8 mouse cellular contexts compared by ENCODE assay signal in genomic region chr17:35834696-35835422, GRCm38 (mm10). TPM values are rescaled to one million over a fixed set of nuclear protein-coding genes. Genes with fewer than 3 reads are reported as not detected.
DNase-seq lines count a peak whose midpoint lies in the region; ATAC-seq and TF ChIP-seq lines count a peak whose summit lies in the region.

No protein-coding gene starts in this region.

- H3K27me3 ChIP-seq in heart, adult 2 months (ENCODE audit: control insufficient read depth, insufficient read depth, low read length): no peaks in the 10 kb centered on the region
- no peaks in the 10 kb centered on the region for H3K27me3 ChIP-seq in hindbrain, embryonic 16.5 days (replicated peaks; ENCODE audit: control insufficient read depth, insufficient read depth, low read length)
- H3K27me3 ChIP-seq in midbrain, embryonic 13.5 days: no peaks in the 10 kb centered on the region

- H3K4me2 ChIP-seq in hindbrain, embryonic 16.5 days (ENCODE audit: low read length): peak overlapping the region; percentile 74
- peak overlapping the region; percentile 86 for H3K4me2 ChIP-seq in midbrain, embryonic 13.5 days (replicated peaks)

- no peaks in the 10 kb centered on the region for H3K79me2 ChIP-seq in heart, adult 2 months (replicated peaks; ENCODE audit: control insufficient read depth, insufficient read depth, low read length)

- intact Hi-C loops in heart, adult 2 months (cut with DNase I): loop anchor here (10.0 kb wide), 1 partner anchor 140 kb away; the partner anchor contains the start of gene Gnl1

- no peak overlapping the region for H3K27ac ChIP-seq in heart, adult 2 months
- peak overlapping the region; percentile 16; the same call in 1 of the 2 replicates for H3K27ac ChIP-seq in hindbrain, embryonic 16.5 days (ENCODE audit: low read depth, low read length)
- H3K27ac ChIP-seq in midbrain, embryonic 13.5 days: peak overlapping the region; percentile 25; the same call in 1 of the 2 replicates

- no peaks in the 10 kb centered on the region for H3K9me3 ChIP-seq in hindbrain, embryonic 16.5 days (ENCODE audit: control insufficient read depth, low read length)
- no peaks in the 10 kb centered on the region for H3K9me3 ChIP-seq in midbrain, embryonic 13.5 days

- ATAC-seq in hindbrain, embryonic 16.5 days: no peak
- no peak for ATAC-seq in midbrain, embryonic 13.5 days

- H3K4me3 ChIP-seq in heart, adult 2 months: no peak overlapping the region
- peak overlapping the region; percentile 77 for H3K4me3 ChIP-seq in hindbrain, embryonic 16.5 days (ENCODE audit: low read length)
- H3K4me3 ChIP-seq in midbrain, embryonic 13.5 days (replicated peaks): peak overlapping the region; percentile 94

- 53% methylated on average over 26 of the region's 26 CpGs for WGBS in heart, adult 2 months
- 71% methylated on average over 26 of the region's 26 CpGs for WGBS in hindbrain, embryonic 16.5 days
- 79% methylated on average over 26 of the region's 26 CpGs for WGBS in midbrain, embryonic 13.5 days

- no peak for TF ChIP-seq CTCF in heart, adult 2 months (IDR thresholded peaks at IDR 0.05)

- TF ChIP-seq EP300 in heart, adult 2 months (IDR thresholded peaks at IDR 0.05; ENCODE audit: insufficient read depth, low read depth, low read length): 0 out of 2 replicates have a peak, but pooled peaks have one; percentile 13

- no peak overlapping the region for H3K9ac ChIP-seq in heart, adult 2 months (ENCODE audit: low read depth, low read length)
- H3K9ac ChIP-seq in hindbrain, embryonic 16.5 days (ENCODE audit: low read depth, low read length): peak overlapping the region; percentile 38
- peak overlapping the region; percentile 99 for H3K9ac ChIP-seq in midbrain, embryonic 13.5 days (replicated peaks)

- H3K36me3 ChIP-seq in heart, adult 2 months (ENCODE audit: control insufficient read depth, insufficient read depth, low read length): peaks cover 5% of the 10 kb centered on the region; the same call in 1 of the 2 replicates
- H3K36me3 ChIP-seq in hindbrain, embryonic 16.5 days (ENCODE audit: control insufficient read depth, insufficient read depth, low read length): peaks cover 35% of the 10 kb centered on the region
- H3K36me3 ChIP-seq in midbrain, embryonic 13.5 days: peaks cover 51% of the 10 kb centered on the region

- peak in 1 of 2 experiments; percentile 46 for DNase-seq in heart, adult 2 months
- no peak for DNase-seq in heart, adult 8-10 months (ENCODE audit: low spot score)
- peak; percentile 29 for DNase-seq in urinary bladder, adult 2 months (ENCODE audit: low spot score)
- DNase-seq in urinary bladder, postnatal 36 days (ENCODE audit: low spot score in 2 of 2): no peak
- DNase-seq in thymus, postnatal 10 days (ENCODE audit: low spot score in 2 of 2): no peak
- DNase-seq in spleen, adult 18-20 months: no peak

- TF ChIP-seq POLR2A in heart, adult 2 months (IDR thresholded peaks at IDR 0.05; ENCODE audit: insufficient read depth, low read depth, low read length): 0 out of 2 replicates have a peak, but pooled peaks have one; percentile 18

- H3K4me1 ChIP-seq in heart, adult 2 months (ENCODE audit: control insufficient read depth, insufficient read depth, low read length): peaks cover 9% of the 10 kb centered on the region
- H3K4me1 ChIP-seq in hindbrain, embryonic 16.5 days (ENCODE audit: control insufficient read depth, insufficient read depth, low read depth, low read length): peaks cover 39% of the 10 kb centered on the region
- peaks cover 50% of the 10 kb centered on the region for H3K4me1 ChIP-seq in midbrain, embryonic 13.5 days (replicated peaks)

RNA-seq across cellular contexts. Expression of gene Tubb5, which starts 3.2 kb away (rescaled TPM):
- 10 to 100 TPM; 83.0 to 90.1 TPM for total RNA-seq in heart, adult 2 months (2021)
- polyA plus RNA-seq in heart, adult 2 months (2012; rRNA removed): 108 and 134 TPM in 2 replicates
- total RNA-seq in heart, adult 8-10 months (2022): 10 to 100 TPM; 65.2 to 94.6 (median 72.1) TPM
- 257 TPM in 2 replicates for polyA plus RNA-seq in urinary bladder, adult 2 months (2012; rRNA removed)
- polyA plus RNA-seq in hindbrain, embryonic 16.5 days (2015; fragmentation: Nextera tagmentation; extraction: Ambion mirVana): 1,705 and 1,762 TPM in 2 replicates
- polyA plus RNA-seq in midbrain, embryonic 13.5 days (2015; fragmentation: Nextera tagmentation; extraction: Ambion mirVana): 1,832 and 1,895 TPM in 2 replicates

RNA-seq across cellular contexts. Expression of gene Mdc1, which starts 6.5 kb away (rescaled TPM):
- total RNA-seq in heart, adult 2 months (2021): 10 to 100 TPM; 13.2 to 13.3 TPM
- polyA plus RNA-seq in heart, adult 2 months (2012; rRNA removed): 4.2 and 8.3 TPM in 2 replicates
- 10 to 100 TPM; 11.5 to 12.8 (median 12.0) TPM for total RNA-seq in heart, adult 8-10 months (2022)
- 10.4 and 14.2 TPM in 2 replicates for polyA plus RNA-seq in urinary bladder, adult 2 months (2012; rRNA removed)
- 9.3 and 11.2 TPM in 2 replicates for polyA plus RNA-seq in hindbrain, embryonic 16.5 days (2015; fragmentation: Nextera tagmentation; extraction: Ambion mirVana)
- 10.3 and 12.7 TPM in 2 replicates for polyA plus RNA-seq in midbrain, embryonic 13.5 days (2015; fragmentation: Nextera tagmentation; extraction: Ambion mirVana)

RNA-seq across cellular contexts. Expression of gene Flot1, which starts 11.8 kb away (rescaled TPM):
- 100 to 1,000 TPM; 133 to 148 TPM for total RNA-seq in heart, adult 2 months (2021)
- 138 and 144 TPM in 2 replicates for polyA plus RNA-seq in heart, adult 2 months (2012; rRNA removed)
- total RNA-seq in heart, adult 8-10 months (2022): 100 to 1,000 TPM; 154 to 174 (median 157) TPM
- 156 and 192 TPM in 2 replicates for polyA plus RNA-seq in urinary bladder, adult 2 months (2012; rRNA removed)
- 131 and 150 TPM in 2 replicates for polyA plus RNA-seq in hindbrain, embryonic 16.5 days (2015; fragmentation: Nextera tagmentation; extraction: Ambion mirVana)
- 59.6 and 67.4 TPM in 2 replicates for polyA plus RNA-seq in midbrain, embryonic 13.5 days (2015; fragmentation: Nextera tagmentation; extraction: Ambion mirVana)

RNA-seq across cellular contexts. Expression of gene Ier3, which starts 13.4 kb away (rescaled TPM):
- total RNA-seq in heart, adult 2 months (2021): 10 to 100 TPM; 15.6 to 37.0 TPM
- polyA plus RNA-seq in heart, adult 2 months (2012; rRNA removed): 30.9 and 33.1 TPM in 2 replicates
- 10 to 100 TPM; 31.3 to 64.3 (median 38.9) TPM for total RNA-seq in heart, adult 8-10 months (2022)
- polyA plus RNA-seq in urinary bladder, adult 2 months (2012; rRNA removed): 55.3 and 73.7 TPM in 2 replicates
- 14.5 and 17.2 TPM in 2 replicates for polyA plus RNA-seq in hindbrain, embryonic 16.5 days (2015; fragmentation: Nextera tagmentation; extraction: Ambion mirVana)
- polyA plus RNA-seq in midbrain, embryonic 13.5 days (2015; fragmentation: Nextera tagmentation; extraction: Ambion mirVana): 6.7 and 7.1 TPM in 2 replicates

RNA-seq across cellular contexts. Expression of gene Nrm, which starts 26.3 kb away (rescaled TPM):
- 1 to 10 TPM; 1.8 TPM for total RNA-seq in heart, adult 2 months (2021)
- 5.3 and 5.6 TPM in 2 replicates for polyA plus RNA-seq in heart, adult 2 months (2012; rRNA removed)
- 1 to 10 TPM; 1.7 to 2.9 (median 1.8) TPM for total RNA-seq in heart, adult 8-10 months (2022)
- 10.9 and 11.6 TPM in 2 replicates for polyA plus RNA-seq in urinary bladder, adult 2 months (2012; rRNA removed)
- 20.8 and 22.3 TPM in 2 replicates for polyA plus RNA-seq in hindbrain, embryonic 16.5 days (2015; fragmentation: Nextera tagmentation; extraction: Ambion mirVana)
- 28.9 and 33.2 TPM in 2 replicates for polyA plus RNA-seq in midbrain, embryonic 13.5 days (2015; fragmentation: Nextera tagmentation; extraction: Ambion mirVana)
